Mouse (Mus musculus) cortical plate, adult 2 months (tissue): Measurements from ENCODE around the gene Dgkg.

Experiments used
- CTCF ChIP-seq: fragments of 200-500 bp; IDR thresholded peaks from 2 replicates; pipeline ENCODE4 v1.5.1; 2011; ENCODE audit warnings: mild to moderate bottlenecking, control low read depth, low read length; ENCODE audit not compliant: insufficient read depth; ENCODE audit errors: extremely low read depth
- POLR2A ChIP-seq: fragments of 200-500 bp; IDR thresholded peaks from 2 replicates; pipeline ENCODE4 v1.6.1; 2011; ENCODE audit warnings: mild to moderate bottlenecking, low read length, control low read depth; ENCODE audit not compliant: insufficient read depth; ENCODE audit errors: extremely low read depth

DNA sequence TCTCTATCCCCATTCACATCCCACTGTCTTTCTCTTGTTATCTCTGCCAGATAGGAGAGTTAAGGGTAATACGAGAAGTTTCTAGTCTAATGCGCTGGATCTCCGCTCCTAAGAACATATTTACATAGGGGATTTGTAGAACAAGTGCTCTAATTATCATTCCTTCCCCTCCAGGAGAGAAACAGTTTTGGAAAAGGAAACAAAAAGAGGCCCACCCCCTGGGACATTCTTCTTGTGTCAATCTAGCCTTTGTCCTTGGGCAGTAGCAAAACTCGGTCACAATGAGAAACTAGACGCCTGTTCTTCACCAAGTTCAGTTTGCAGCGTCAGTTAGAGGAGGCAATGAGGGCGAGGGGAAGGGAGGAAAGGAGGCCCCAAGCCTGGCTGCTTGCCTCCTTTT, 214.8 kb downstream of the Dgkg start:
- TF ChIP-seq CTCF (no peak), POLR2A (no peak)
